Mouse (Mus musculus): Measurements from ENCODE around the gene Sytl2.

GRCm38 (mm10) chr7:90265289-90265970 is 36.6 kb upstream of the Sytl2 start, which contains the start of gene Ccdc83:
- TF ChIP-seq CTCF (IDR thresholded peaks at IDR 0.05; ENCODE audit: borderline replicate concordance, control insufficient read depth, extremely low read depth, insufficient read depth, low read length, poor library complexity) (peak; percentile 94), POLR2A (IDR thresholded peaks at IDR 0.05; ENCODE audit: control insufficient read depth, extremely low read depth, insufficient read depth, low read length, poor library complexity) (no peak)
